Mouse (Mus musculus): ENCODE measurements at regions not wholly inside any gene's neighbourhood (a gene's known extent, or its start where the extent isn't known, plus 50 kb on each side); places are given as distances from the start of the nearest gene placed in this dataset.

- DNase-seq (ENCODE audit: extremely low spot score), result no peak
Measured at GRCm38 (mm10) chr14:91156115-91156514, 2684.9 kb upstream of the Pcdh20 start.

DNA sequence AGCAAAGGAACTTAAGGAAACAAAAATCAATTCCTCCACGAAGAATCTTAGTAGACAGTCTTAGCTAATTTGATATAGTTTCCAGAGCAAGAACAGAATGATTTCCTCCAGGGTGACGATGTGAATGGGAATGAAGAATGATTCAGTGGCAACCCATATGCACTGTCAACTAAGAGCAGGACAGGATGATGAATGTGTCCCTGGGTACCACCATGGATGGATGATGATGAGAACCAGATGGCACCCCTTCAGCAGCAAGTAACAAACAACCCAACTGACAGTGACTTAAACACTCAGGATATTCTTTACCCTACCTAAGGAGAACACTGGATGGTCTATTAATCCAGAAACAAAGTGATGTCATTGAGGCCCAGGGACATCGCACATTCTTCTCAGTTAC, 2680.3 kb upstream of the Pcdh20 start:
- DNase-seq (ENCODE audit: extremely low spot score), result peak; percentile 20

Measured in embryo, embryonic 9.5 days (tissue).